Mouse (Mus musculus) heart, embryonic 16.5 days (tissue): ENCODE measurements around the gene Dhx40. TPM values are rescaled to one million over a fixed set of nuclear protein-coding genes. Genes with fewer than 3 reads are reported as not detected.

Source experiments
- ATAC-seq: fragments of 200-750 bp; cut with Nextera tagmentation; replicated peaks from 2 replicates; pipeline ENCODE4 v1.8.0; 2017; ENCODE audit warnings: moderate number of reproducible peaks; ENCODE audit not compliant: insufficient read depth, low FRiP score; ENCODE audit errors: extremely low read depth
- H3K27ac ChIP-seq: fragments of 300-500 bp; sonication (generic); 2 replicates; pipeline ENCODE4 v1.5.1; 2014; ENCODE audit warnings: mild to moderate bottlenecking, low read length, control low read depth, moderate library complexity
- H3K27me3 ChIP-seq: fragments of 300-500 bp; sonication (generic); 2 replicates; pipeline ENCODE4 v1.6.1; 2014; ENCODE audit warnings: low read length, mixed read lengths; ENCODE audit not compliant: control insufficient read depth, insufficient read depth
- H3K36me3 ChIP-seq: fragments of 300-500 bp; sonication (generic); 2 replicates; pipeline ENCODE4 v1.6.1; 2014; ENCODE audit not compliant: control insufficient read depth, insufficient read depth
- H3K4me1 ChIP-seq: fragments of 300-500 bp; sonication (generic); 2 replicates; pipeline ENCODE4 v1.6.1; 2014; ENCODE audit warnings: low read length, mixed read lengths; ENCODE audit not compliant: control insufficient read depth, insufficient read depth
- H3K4me2 ChIP-seq: fragments of 300-500 bp; sonication (generic); 2 replicates; pipeline ENCODE4 v1.6.1; 2014; ENCODE audit warnings: low read depth, mild to moderate bottlenecking, control low read depth, low read length
- H3K4me3 ChIP-seq: fragments of 300-500 bp; sonication (generic); 2 replicates; pipeline ENCODE4 v1.5.1; 2014; ENCODE audit warnings: mild to moderate bottlenecking, control low read depth, low read length
- H3K9ac ChIP-seq: fragments of 300-500 bp; sonication (generic); 2 replicates; pipeline ENCODE4 v1.6.1; 2014; ENCODE audit warnings: low read length, control low read depth
- H3K9me3 ChIP-seq: fragments of 300-500 bp; sonication (generic); replicated peaks from 2 replicates; pipeline ENCODE4 v1.6.1; 2016; ENCODE audit warnings: low read length; ENCODE audit not compliant: control insufficient read depth
- WGBS: fragments of 180-500 bp; shearing (Covaris S2); extraction: QIAGEN DNeasy Blood & Tissue Kit; methylation state at CpG from one replicate; pipeline ENCODE4 v1.1.7; 2014; 5-methylcytosine and 5-hydroxymethylcytosine counted together
- polyA plus RNA-seq: library from polyadenylated mRNA; unstranded; fragments of >200 nt; fragmentation: Nextera tagmentation; extraction: Ambion mirVana; gene quantifications from 2 replicates; pipeline ENCODE4 v1.2.1, GENCODE M21; 2015

The Dhx40 gene
- 14.9 and 16.1 TPM in 2 replicates for polyA plus RNA-seq

DNA sequence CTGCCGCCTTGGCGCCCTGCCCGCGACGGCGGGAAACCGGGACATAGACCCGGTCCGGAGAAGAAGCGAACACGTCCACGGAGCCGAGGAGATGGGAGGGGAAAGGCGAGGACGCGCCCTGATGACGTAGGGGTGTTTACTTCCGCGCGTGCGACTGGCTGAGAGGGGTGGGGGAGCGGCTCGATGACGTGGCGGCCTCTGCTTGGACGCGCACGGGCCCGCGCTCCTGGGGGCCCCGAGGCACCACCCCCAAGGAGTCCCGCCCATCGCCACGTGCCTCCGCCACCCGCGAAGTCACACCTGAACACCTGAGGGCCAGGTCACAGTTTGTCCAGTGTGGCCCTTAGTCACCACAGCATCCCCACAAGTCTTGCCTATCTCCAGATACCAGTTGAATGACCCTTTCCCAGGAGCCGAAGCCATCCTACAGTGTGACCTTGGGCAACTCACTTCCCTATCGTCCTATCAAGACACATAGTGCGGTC lies at the start of gene Dhx40:
Dhx40 (minus strand) TSS at position 242 of the 485 bp plus-strand sequence.
- Histone ChIP-seq H3K4me1 (peaks cover 5% of the 10 kb centered on the region; the same call in 1 of the 2 replicates), H3K4me2 (peak within 1 kb of the TSS; percentile 90), H3K36me3 (peaks cover 11% of the 10 kb centered on the region), H3K27me3 (no peaks in the 10 kb centered on the region), H3K27ac (peak within 1 kb of the TSS; percentile 80), H3K9ac (peak within 1 kb of the TSS; percentile 82), H3K9me3 (no peaks in the 10 kb centered on the region), H3K4me3 (peak within 1 kb of the TSS; percentile 96)
- peak; percentile 95 for ATAC-seq
- WGBS = 5% methylated on average over 40 of the region's 40 CpGs

DNA sequence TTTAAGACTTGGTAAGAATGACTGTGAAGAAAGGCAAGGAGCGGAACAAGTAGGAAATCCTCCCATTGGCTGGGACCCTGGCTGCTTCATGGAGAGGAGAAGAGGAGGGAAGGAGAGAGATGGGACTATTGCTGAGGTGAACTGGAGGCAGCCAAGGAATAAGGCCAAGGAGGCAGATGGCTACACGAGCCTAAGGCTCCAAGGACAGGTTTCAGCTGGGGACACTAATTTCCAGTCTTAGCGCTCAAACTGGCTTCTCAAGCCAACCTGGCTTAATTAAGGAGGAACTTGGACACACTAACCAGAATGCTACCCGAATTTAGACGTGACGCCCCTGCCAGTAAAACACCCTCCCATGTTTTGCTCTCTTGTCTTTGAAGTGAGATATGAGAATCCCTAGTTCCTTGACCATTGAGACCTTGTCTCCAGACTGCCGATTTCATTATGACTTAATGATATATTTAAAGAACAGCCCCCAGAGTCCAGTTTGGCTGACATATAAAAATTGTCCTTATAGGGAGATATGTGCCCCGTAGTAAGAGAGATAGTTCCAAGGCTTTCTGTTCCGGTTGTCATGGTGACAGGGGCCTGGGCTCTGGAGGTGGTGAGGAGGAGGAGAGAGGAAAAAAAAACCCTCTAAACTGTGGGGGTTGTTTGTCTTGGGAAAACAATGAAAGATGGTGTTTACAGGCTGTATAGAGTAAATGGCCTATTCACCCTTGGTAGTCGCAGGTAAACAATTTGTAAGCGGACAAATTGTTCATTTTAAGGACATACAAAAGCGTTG lies 48.3 kb upstream of the Dhx40 start:
- Histone ChIP-seq H3K36me3 (no peaks in the 10 kb centered on the region), H3K9me3 (peaks cover 3% of the 10 kb centered on the region; the same call in 1 of the 2 replicates), H3K4me2 (no peak overlapping the region), H3K27me3 (no peaks in the 10 kb centered on the region), H3K4me1 (peaks cover 9% of the 10 kb centered on the region), H3K9ac (no peak overlapping the region), H3K27ac (no peak overlapping the region), H3K4me3 (no peak overlapping the region)
- no peak for ATAC-seq
- 71% methylated on average over 12 of the region's 12 CpGs for WGBS

DNA sequence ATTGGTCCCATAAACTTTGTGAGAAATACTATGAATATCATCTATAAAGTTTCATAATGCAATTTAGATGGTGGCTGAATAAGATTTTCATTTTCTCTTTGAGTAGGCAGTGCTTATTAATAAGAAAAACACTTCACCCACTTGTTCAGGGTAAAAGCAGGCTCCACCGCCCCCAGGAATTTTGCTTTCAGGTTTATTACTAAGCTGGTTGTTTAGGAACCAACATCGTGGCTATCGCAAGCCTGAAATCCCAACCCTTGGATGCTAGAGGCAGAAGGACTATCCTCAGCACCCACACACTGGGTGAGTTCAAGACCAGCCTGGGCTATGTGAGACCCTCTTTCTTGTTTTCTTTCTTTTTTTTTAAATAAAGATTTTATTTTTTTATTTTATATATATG lies 45.5 kb upstream of the Dhx40 start:
- Histone ChIP-seq H3K4me1 (peaks cover 9% of the 10 kb centered on the region), H3K9ac (no peak overlapping the region), H3K27me3 (no peaks in the 10 kb centered on the region), H3K4me2 (no peak overlapping the region), H3K27ac (no peak overlapping the region), H3K36me3 (no peaks in the 10 kb centered on the region), H3K4me3 (no peak overlapping the region), H3K9me3 (no peaks in the 10 kb centered on the region)
- ATAC-seq = no peak
- WGBS = 64% methylated on average over 3 of the region's 3 CpGs

DNA sequence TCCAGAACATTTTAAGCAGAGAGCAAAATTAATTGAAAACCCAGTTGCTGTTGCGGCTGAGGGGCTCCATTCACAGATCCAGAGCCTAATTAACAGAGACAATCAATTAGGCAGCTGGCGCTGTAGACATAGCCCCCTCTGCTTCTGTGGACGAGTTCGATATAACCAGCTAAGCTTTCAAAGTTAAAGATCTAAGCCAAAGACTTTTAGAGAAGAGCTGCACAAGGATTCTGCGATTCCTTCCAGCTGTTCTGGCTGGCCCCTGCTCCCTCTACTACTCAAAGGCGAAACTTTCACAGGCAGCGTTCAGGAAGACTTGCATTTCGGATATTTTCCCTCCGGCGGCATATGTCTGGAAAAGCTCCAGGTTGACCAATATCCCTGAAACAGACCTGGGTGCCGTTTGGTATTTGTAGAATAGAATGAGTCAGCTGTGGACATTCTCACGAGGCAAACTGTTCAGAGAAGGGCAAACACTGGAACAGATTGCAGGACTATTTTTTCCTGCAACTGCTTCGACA lies 45.0 kb upstream of the Dhx40 start:
- peak overlapping the region; percentile 28; the same call in 1 of the 2 replicates for H3K4me2 ChIP-seq
- H3K4me1 ChIP-seq = peaks cover 9% of the 10 kb centered on the region
- no peaks in the 10 kb centered on the region for H3K36me3 ChIP-seq
- ATAC-seq = no peak
- no peaks in the 10 kb centered on the region for H3K9me3 ChIP-seq
- no peak overlapping the region for H3K9ac ChIP-seq
- WGBS = 51% methylated on average over 13 of the region's 13 CpGs
- H3K27ac ChIP-seq = no peak overlapping the region; the same call in 1 of the 2 replicates
- no peaks in the 10 kb centered on the region for H3K27me3 ChIP-seq
- H3K4me3 ChIP-seq = no peak overlapping the region

DNA sequence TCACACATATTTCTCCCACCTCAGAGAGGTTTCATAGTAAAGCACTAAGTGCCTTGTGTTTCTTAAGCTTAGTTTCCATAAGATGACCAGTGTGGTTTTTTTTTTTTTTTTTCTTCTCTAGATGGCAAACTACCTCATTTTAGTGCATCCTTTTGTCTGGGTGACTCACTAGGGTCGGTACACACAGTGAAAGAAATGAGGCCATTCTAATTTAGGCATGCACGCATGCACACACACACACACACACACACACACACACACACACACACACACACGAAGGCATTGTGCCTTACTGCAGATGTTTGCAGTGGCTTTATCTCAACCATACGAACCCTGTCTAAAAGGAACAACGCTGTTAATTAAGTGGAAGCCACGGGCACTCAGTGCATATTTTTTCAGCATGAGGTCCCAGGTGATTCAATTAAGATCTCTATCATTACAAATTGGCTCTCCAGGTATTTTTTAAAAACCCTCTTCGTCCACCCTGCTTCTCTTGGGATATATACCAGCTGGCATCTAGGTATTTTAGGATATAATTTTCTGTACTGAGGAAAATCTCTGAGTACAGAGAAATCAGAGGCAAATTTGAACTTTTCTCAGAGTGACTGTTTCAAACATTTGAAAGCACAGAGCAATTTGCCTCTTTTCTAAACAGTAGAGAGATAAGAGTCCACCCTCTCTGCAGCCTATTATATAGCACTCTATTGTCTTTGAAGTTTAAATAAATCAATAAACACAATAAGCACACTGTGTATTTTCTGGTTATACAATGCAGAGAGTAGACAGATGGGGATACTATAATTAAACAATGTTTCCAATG lies 44.4 kb upstream of the Dhx40 start:
- no peaks in the 10 kb centered on the region for H3K36me3 ChIP-seq
- peaks cover 9% of the 10 kb centered on the region for H3K4me1 ChIP-seq
- H3K27me3 ChIP-seq = no peaks in the 10 kb centered on the region
- no peak for ATAC-seq
- no peak overlapping the region for H3K9ac ChIP-seq
- 35% methylated on average over 7 of the region's 7 CpGs for WGBS
- no peaks in the 10 kb centered on the region for H3K9me3 ChIP-seq
- no peak overlapping the region for H3K4me3 ChIP-seq
- H3K4me2 ChIP-seq = no peak overlapping the region
- H3K27ac ChIP-seq = no peak overlapping the region

DNA sequence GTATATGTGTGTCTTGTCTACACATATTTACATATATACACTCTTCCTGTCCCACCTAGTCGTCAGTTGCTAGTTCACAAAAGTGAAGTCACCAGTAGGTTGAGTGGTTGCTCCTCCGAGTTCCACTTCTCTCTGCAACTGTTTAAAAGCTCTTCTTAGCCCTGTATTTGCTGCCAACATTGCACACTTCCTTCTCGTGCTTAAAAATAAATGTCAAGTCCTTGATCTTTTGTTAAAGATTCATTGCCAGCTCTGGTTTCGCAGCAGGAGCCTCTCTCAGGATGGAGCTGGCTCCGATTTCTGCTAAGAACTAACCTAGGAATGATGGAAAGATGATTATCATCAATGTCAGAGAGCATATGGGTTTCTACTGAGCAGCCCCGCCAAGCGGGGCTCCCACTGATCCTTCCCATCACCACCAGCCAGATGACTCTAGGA lies 43.7 kb upstream of the Dhx40 start:
- H3K36me3 ChIP-seq = no peaks in the 10 kb centered on the region
- H3K9me3 ChIP-seq = no peaks in the 10 kb centered on the region
- H3K4me1 ChIP-seq = peaks cover 9% of the 10 kb centered on the region
- H3K9ac ChIP-seq = no peak overlapping the region
- ATAC-seq = no peak
- no peak overlapping the region for H3K4me2 ChIP-seq
- H3K27ac ChIP-seq = no peak overlapping the region
- WGBS = 55% methylated on average over 7 of the region's 7 CpGs
- H3K27me3 ChIP-seq = no peaks in the 10 kb centered on the region
- no peak overlapping the region for H3K4me3 ChIP-seq

DNA sequence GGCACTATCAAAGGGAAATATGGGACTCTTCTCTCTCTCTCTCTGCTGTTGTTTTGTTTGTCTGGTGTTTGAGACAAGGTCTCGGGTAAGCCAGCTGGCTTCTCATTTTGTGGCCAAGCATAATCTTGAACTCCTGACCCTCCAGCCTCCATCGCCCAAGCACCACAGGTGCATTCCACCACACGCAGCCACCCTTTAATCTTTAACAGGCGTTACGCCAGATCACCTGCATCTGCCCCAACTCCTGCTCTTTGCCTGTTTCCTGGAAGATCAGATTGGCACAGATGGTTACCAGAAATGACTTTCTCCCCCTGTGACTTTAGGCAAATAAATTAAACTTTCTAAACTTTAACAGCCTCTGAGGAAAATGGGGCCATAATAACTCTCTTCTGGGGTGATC lies 36.3 kb upstream of the Dhx40 start:
- Histone ChIP-seq H3K9ac (no peak overlapping the region), H3K27ac (no peak overlapping the region), H3K36me3 (no peaks in the 10 kb centered on the region), H3K9me3 (no peaks in the 10 kb centered on the region), H3K27me3 (no peaks in the 10 kb centered on the region), H3K4me2 (no peak overlapping the region), H3K4me3 (no peak overlapping the region), H3K4me1 (peaks cover 24% of the 10 kb centered on the region)
- ATAC-seq = no peak
- WGBS = 76% methylated on average over 5 of the region's 5 CpGs

DNA sequence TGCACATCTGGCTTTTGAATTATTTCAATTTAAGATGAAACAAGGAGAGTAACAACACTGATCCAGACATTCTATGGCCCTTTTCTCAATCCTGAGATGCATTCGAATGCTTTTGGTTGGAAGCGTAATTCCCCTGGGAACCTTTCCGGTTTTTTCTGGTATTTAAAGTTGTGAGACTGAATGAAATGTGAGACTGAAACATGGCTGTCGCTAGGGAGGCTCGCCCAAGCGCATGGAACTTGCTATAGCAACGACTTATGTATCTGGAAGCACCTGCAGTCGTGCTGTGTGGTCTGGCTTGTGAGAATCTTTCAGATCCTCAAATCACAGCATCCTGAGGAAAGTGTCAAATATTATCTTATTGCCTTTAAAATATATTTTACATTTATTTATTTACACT lies 33.7 kb upstream of the Dhx40 start:
- Histone ChIP-seq H3K27me3 (no peaks in the 10 kb centered on the region), H3K27ac (peak overlapping the region; percentile 81), H3K9ac (no peak overlapping the region), H3K4me2 (no peak overlapping the region), H3K36me3 (no peaks in the 10 kb centered on the region), H3K4me1 (peaks cover 24% of the 10 kb centered on the region), H3K4me3 (no peak overlapping the region), H3K9me3 (no peaks in the 10 kb centered on the region)
- ATAC-seq = no peak
- 77% methylated on average over 8 of the region's 8 CpGs for WGBS
